Mouse (Mus musculus) left cerebral cortex, postnatal 14 days (tissue): ENCODE results near the gene Ipmk. TPM values are rescaled to one million over a fixed set of nuclear protein-coding genes. Genes with fewer than 3 reads are reported as not detected.
A peak's percentile ranks its signal among the peaks of the same experiment; 100 is the strongest.

Experiments used
- DNase-seq, 2 experiments: peaks; one replicate each; pipeline ENCODE4 v3.0.0; 2021 to 2022; ENCODE audit warnings: low spot score in 2 of 2, mixed read lengths in 1 of 2
- intact Hi-C: fragments of 180-260 bp; cut with DNase I; formaldehyde crosslinking; loops from one replicate; pipeline ENCODE4 v1.15.1; 2025
- long read RNA-seq, 2 experiments: library from polyadenylated mRNA; stranded (forward); transcript quantifications; one replicate each; pipeline ENCODE4 v2.0.0; 2021
- total RNA-seq, 2 experiments: library from RNA; stranded (reverse); gene quantifications; 2 replicates each; pipeline ENCODE4 v1.2.3; 2021

The Ipmk gene
- 10 to 100 TPM; 27.8 to 31.6 TPM for total RNA-seq
- long read RNA-seq, experiment 1, full-length matches to known transcripts = 8 of 12 reads
- long read RNA-seq, experiment 1, partial matches to known transcripts = 1 of 12 reads
- long read RNA-seq, experiment 1, other reads (novel, unspliced or antisense) = 3 of 12 reads
- long read RNA-seq, experiment 2, full-length matches to known transcripts = 13 of 20 reads
- long read RNA-seq, experiment 2, partial matches to known transcripts = 3 of 20 reads
- long read RNA-seq, experiment 2, other reads (novel, unspliced or antisense) = 4 of 20 reads

GRCm38 (mm10) chr10:71347509-71347949, at the start of gene Ipmk:
Gene Ipmk, plus strand, starts transcription at chr10:71347763.
- peak; percentile 98 to 99 for DNase-seq
- intact Hi-C loops = no loop called here

GRCm38 (mm10) chr10:71300161-71300560, 47.4 kb upstream of the Ipmk start:
- intact Hi-C loops = no loop called here
- no peak for DNase-seq

- intact Hi-C loops = no loop called here
- peak in 1 of 2 experiments; percentile 49 for DNase-seq
These were observed 45.1 kb upstream of the Ipmk start for GRCm38 (mm10) chr10:71302490-71302889.

- intact Hi-C loops = no loop called here
- DNase-seq = peak; percentile 45 to 56
These were observed 41.4 kb upstream of the Ipmk start for GRCm38 (mm10) chr10:71306190-71306589.

- DNase-seq = no peak
- intact Hi-C loops = no loop called here
These were observed 40.8 kb upstream of the Ipmk start for GRCm38 (mm10) chr10:71306759-71307158.

GRCm38 (mm10) chr10:71308199-71308598, 39.4 kb upstream of the Ipmk start:
- intact Hi-C loops = no loop called here
- DNase-seq = no peak

GRCm38 (mm10) chr10:71310288-71310687, 37.3 kb upstream of the Ipmk start:
- intact Hi-C loops = no loop called here
- DNase-seq = no peak

- intact Hi-C loops = no loop called here
These were observed 33.0 kb upstream of the Ipmk start for GRCm38 (mm10) chr10:71314596-71314995.

GRCm38 (mm10) chr10:71316056-71316455, 31.5 kb upstream of the Ipmk start:
- DNase-seq = no peak
- intact Hi-C loops = no loop called here

More at GRCm38 (mm10) chr10:71314596-71314995, 33.0 kb upstream of the Ipmk start:
- no peak for DNase-seq

GRCm38 (mm10) chr10:71316497-71316896, 31.1 kb upstream of the Ipmk start:
- intact Hi-C loops = no loop called here
- no peak for DNase-seq

GRCm38 (mm10) chr10:71323669-71324068, 23.9 kb upstream of the Ipmk start:
- intact Hi-C loops = no loop called here
- no peak for DNase-seq

- no peak for DNase-seq
- intact Hi-C loops = no loop called here
These were observed 21.4 kb upstream of the Ipmk start for GRCm38 (mm10) chr10:71326123-71326522.

- DNase-seq = peak; percentile 71 to 79
- intact Hi-C loops = loop anchor here (1.0 kb wide), 1 partner anchor 75 kb away; no protein-coding TSS in a partner anchor
These were observed 20.8 kb upstream of the Ipmk start for GRCm38 (mm10) chr10:71326789-71327188.

- intact Hi-C loops = loop anchor here (1.0 kb wide), 1 partner anchor 74 kb away; no protein-coding TSS in a partner anchor
- no peak for DNase-seq
These were observed 20.2 kb upstream of the Ipmk start for GRCm38 (mm10) chr10:71327386-71327785.

GRCm38 (mm10) chr10:71328382-71328781, 19.2 kb upstream of the Ipmk start:
- intact Hi-C loops = no loop called here
- DNase-seq = no peak

GRCm38 (mm10) chr10:71328870-71329269, 18.7 kb upstream of the Ipmk start:
- no peak for DNase-seq
- intact Hi-C loops = no loop called here

- intact Hi-C loops = no loop called here
These were observed 18.3 kb upstream of the Ipmk start for GRCm38 (mm10) chr10:71329295-71329694.

GRCm38 (mm10) chr10:71330070-71330469, 17.5 kb upstream of the Ipmk start:
- DNase-seq = no peak
- intact Hi-C loops = no loop called here

More at GRCm38 (mm10) chr10:71329295-71329694, 18.3 kb upstream of the Ipmk start:
- no peak for DNase-seq

- intact Hi-C loops = no loop called here
- DNase-seq = no peak
These were observed 15.7 kb upstream of the Ipmk start for GRCm38 (mm10) chr10:71331908-71332307.

- DNase-seq = no peak
- intact Hi-C loops = no loop called here
These were observed 15.2 kb upstream of the Ipmk start for GRCm38 (mm10) chr10:71332376-71332775.

- DNase-seq = no peak
- intact Hi-C loops = no loop called here
These were observed 14.7 kb upstream of the Ipmk start for GRCm38 (mm10) chr10:71332859-71333258.
